Mouse (Mus musculus) cerebellum, postnatal 10 days (tissue): ENCODE data around the gene Atp5k.
A peak's percentile ranks its signal among the peaks of the same experiment; 100 is the strongest.

Source experiments
- DNase-seq, 2 experiments: peaks; one replicate each; pipeline ENCODE4 v3.0.0; 2021; ENCODE audit warnings: mixed read lengths in 2 of 2

The Atp5k gene

DNA sequence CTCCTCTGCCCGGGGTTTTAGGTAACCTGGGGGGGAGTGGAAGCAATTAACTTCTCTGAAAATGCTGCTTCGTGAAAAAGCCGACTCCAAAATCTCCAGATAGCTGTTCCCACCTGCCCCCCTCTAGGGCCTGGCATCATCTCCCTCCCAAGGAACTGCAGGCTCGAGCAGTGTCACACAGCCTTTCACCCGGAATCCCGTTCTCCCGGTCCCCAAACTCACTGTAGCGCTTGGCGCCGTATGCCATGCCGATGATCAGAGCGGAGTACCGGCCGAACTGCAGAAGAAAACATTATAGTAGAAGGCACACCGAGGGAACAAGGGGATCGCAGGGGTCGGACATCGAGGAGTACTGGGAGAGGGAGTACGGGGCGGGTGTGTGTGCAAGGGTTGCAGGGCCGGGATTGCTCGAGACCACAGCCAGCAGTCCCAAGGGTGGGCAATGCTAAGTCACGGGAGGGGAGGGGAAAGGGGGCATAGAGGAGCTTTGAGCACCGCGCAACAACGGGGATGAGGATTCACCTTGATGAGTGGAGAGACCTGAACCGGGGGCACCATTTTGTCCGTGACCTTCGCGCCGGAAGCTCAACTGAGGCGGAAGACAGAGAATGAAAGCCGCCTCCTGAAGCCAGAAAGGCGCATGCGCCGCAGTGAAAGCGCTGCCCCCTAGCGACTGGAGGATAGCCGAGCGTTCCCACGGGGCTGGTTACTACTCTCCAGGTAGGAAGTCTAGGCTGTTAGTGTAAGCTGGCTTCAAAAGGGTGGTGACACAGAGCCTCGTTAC lies at the start of gene Atp5k:
Gene Atp5k (minus strand): TSS at position 645 of the 784 bp plus-strand sequence.
- peak; percentile 96 to 98 for DNase-seq

DNA sequence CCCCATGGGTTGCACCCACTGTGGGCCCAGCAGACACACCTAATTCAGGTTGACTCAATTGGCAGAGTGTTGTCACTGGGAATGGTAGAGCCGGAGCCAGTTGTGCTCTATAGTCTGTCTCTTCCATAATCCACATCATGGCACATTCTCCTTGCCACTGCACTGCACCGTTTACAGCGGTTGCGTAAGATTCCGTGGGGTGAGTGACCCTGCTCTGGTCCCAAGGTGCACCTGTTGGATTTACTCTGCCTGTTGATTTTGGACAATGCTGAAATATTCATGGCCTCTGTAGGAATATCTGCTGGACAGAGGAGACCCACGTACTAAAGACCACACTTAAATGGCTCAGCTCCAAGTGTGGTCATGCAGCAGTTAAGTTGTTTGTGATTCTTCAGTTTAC lies 48.8 kb upstream of the Atp5k start:
- DNase-seq: no peak

DNA sequence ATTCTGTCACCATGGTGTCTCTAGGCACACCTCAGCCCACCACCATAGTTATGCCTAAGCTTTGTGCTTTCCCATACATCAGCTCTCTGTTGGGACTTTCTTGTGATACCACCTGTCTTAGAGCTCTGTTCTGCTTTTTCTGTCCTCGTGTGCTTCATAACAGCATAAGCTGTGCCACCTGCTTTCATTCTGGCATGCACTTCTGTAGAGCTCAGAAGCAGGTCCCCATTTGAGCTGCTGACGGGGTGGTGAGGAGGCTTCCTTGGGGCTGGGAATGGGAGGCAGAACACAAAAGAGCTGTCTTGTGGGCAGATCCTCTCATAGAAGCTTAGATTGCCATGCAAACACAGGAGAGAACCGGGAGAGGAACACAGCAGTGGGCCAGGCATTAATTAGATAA lies 41.7 kb upstream of the Atp5k start:
- no peak for DNase-seq

DNA sequence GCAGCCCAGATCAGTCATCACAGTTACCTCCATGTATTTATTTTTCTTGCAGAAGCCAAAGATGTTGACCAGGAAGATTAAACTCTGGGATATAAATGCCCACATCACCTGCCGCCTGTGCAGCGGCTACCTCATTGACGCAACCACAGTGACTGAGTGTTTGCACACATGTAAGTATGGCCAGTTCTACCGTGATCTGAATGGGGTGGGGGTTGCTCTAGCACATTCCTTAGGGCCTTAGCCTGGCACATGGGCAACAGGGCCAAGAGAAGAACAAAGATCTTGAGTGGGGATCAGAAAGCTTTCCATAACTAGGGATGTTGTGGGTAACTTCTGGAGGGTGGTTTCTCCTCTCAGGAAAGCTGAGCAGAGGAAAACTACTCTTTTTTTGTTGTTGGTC lies 39.5 kb upstream of the Atp5k start:
- DNase-seq: no peak

DNA sequence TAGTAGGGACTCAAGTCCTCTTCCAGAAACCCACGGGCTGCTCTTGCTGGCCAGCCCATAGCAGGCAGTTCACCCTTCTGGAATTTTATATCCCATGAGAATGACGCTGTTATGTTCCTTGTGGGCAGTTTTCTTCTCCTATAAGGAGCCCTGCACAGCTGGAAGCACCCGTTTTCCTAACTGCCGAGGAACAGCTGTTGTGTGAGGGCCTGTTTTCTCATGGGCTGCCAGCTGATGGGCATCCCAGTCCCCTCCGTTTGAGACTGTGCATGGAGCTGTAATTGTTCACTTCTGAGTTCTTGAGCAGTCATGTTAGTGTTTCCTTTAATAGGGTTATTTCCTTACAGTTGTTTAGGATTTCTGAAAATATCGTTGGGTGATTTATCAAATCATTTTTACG lies 35.4 kb upstream of the Atp5k start:
- DNase-seq: no peak

DNA sequence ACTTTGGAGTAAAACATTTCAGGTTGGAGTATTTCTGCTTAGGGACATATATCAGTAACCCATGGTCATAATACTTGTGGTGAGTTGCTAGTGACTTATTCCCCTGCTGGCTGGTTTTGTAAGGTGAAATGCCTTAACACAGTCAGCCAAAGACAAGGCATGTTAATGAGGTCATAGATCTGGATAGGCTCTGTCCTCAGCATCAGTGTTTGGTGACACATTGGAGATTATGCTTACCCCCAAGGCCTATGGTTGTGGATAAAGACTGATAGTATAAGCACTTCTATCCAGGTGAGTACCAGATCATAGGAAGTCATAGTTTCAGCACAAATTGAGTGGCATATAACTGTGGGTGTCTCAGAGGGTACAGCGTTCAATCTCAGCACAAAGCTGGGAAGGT lies 32.4 kb upstream of the Atp5k start:
- DNase-seq: no peak

DNA sequence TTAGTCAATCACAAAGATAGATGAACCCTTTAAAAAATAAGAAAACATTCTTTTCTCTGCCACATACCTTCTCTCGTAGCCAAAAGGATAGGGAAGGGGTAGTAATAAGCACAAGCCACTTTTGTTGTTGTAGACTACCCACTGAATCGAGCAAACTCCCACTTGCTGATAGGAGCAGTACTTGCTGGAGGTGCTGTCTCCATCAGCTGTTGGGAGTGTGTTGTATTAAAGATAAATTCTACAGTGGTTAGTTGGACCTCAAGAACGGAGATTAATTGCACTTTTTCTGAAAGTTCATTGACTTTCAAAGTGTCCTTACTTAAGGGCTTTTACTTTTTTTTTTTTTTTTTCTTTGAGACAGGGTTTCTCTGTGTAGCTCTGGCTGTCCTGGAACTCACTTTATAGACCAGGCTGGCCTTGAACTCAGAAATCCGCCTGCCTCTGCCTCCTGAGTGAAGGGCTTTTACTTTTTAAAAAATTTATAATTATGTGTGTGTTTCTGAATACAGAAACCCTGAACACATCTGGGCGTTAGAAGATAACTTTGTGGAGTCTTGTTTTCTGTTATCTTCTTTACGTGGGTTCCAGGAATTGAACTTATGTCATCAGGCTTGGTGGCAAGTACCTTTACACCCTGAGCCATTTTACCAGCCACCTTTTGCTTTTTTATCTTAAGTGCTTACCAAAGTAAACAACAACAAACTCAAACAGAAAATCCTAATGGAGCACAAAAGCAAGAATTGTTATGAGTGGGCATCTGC lies 31.1 kb upstream of the Atp5k start:
- no peak for DNase-seq

DNA sequence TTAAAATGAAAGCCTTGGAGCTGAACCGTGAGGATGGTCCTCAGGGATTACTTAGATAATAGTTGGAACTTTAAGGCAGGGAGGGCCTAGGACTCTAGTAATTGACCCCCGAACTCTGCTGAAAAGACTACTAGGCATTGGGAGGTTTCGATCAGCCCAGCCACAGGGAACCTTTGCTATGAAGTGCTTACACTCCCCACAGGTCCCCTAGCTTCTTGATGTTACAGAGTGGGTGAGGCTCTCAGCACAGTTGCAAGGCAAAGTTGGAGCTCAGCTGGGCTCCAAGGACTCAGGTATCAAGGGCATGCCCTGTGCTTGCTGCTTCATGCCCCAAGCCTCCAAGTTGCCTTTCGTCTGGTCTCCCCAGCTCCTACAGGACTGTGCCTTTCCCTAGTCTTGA lies 28.2 kb upstream of the Atp5k start:
- no peak for DNase-seq

DNA sequence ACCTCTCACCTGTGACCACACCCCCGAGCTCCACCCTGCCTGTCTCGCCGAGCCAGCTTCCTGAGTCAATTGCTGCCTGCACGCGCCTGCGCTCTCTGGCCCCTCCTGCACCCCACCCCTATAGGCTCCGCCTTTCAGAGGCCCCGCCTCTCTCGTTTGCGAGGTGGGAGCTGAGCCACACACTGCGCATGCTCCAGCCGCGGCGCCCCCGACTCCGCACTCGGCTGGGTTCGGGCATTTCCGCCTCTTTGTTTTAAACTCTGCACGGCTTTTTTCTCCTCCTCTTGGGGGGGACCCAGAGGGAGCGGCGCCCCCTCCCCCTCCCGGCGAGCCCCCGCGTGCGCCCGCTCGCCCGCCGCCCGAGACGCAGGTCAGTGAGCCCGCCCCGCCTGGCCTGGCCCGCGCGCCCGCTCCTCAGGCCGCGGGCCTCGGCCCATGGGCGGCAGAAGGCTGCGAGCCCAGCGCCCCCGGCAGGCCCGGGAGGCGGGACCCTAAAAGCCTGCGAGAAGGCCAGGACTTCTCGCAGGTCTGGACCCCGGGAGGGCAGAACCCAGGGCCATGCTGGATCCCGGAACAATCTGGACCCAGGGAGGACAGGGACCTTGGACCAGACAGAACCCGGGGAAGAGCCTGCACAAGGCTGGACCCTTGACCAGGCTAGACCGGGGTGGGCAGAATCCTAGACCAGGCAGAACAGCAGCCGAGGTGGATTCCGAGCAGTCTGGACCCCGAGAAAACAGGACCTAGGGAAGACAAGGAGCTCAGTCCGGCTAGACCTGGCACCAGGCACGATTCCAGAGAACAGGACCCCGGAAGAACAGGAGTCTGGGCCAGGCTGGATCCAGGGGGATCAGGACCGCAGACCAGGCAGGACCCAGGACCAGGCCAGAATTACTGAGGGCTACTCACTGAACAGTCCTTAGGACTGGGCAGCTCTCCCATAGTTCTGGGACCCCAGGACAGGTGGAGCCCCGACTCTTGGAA lies 27.1 kb upstream of the Atp5k start, which contains the start of gene Pcgf3:
Gene Pcgf3 (plus strand): TSS at position 151 of the 984 bp plus-strand sequence.
- DNase-seq: peak; percentile 99

DNA sequence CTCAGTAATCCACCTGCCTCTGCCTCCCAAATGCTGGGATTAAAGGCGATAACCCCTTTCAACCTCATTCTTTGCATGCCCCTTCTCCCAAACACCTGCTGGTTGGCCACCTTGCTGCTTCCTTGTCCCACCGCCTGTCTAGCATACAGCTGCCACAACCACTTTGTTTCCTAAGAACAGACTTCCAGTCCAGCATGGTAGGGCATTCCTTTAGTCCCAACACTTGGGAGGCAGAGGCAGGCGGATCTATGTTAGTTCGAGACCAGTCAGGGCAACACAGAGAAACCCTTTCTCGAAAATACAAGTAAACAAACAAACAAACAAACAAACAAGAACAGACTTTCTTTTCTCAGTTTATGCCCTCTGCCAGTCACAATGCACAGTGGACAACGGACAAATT lies 26.2 kb upstream of the Atp5k start:
- no peak for DNase-seq

DNA sequence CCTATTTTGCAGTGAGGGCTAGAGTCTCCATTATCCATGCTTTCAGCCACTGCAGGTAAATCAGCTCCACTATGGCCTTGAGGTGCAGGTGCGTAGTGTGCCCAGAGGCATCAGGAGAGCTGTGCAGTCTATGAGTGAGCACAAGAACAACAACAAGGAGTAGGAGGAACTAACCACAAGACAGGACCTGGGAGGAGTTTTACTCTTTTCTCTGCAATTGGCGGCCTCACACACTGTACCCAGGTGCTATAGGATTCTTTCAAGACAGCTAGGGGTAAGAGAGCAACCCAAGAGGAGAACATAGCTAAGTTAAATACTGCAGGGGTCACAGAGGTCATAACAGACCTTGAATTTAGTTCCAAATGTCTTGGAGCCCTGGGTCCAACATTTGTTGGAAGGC lies 24.5 kb upstream of the Atp5k start:
- DNase-seq: no peak

DNA sequence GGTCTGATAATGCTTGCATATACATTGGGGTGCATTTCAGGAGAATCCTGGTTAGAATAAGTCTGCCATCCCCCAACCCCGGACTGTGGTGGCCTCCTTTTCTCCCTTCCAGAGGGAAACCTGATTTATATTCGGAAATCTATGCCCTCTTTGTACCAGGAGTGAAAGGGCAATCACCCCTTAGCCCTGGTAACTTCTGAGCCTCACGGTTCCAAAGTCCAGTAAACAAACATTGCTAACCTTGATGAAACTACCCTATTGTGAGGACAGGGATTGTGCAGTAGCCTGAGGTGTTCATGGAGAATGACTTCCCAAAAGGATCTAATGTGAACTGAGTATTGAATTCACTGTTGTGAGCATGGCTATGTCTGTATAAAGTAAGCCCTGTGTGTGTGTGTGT lies 19.8 kb upstream of the Atp5k start:
- DNase-seq: no peak

DNA sequence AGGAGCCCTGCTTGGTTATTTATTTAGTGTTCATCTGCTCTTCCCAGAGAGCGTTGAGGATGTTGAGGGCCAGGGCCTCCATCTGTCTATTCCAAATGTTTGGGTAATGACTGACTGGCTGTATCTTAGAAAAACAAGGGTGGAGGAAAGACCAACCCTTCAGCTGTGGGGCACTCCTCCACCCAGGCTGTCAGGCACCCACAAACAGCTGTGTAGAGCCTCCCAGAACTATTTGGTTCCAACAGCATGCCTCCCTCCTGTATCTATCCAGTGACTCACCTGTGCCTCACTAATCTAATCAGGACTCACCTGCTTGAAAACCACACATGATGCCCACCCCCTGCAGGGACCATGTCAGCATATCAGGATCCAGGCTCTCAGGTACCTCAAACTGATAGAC lies 18.2 kb upstream of the Atp5k start:
- no peak for DNase-seq

DNA sequence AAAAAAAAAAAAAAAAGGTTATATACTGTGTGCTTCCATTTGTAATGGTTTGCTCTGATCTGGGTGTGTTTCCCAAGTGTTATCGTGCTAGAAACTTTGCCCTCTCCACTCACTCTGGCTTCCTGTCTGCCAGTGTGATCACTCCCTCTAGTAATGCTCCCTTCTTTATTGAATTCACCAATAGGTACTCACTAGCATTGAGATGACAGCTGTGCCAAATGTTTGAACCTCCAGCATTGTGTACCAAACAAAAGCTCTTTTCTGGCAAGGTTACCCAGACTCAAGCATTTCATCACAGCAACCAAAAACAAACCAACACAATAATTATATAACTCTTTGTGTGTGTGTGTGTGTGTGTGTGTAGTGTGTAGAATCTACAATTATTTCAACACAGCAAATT lies 17.4 kb upstream of the Atp5k start:
- no peak for DNase-seq

DNA sequence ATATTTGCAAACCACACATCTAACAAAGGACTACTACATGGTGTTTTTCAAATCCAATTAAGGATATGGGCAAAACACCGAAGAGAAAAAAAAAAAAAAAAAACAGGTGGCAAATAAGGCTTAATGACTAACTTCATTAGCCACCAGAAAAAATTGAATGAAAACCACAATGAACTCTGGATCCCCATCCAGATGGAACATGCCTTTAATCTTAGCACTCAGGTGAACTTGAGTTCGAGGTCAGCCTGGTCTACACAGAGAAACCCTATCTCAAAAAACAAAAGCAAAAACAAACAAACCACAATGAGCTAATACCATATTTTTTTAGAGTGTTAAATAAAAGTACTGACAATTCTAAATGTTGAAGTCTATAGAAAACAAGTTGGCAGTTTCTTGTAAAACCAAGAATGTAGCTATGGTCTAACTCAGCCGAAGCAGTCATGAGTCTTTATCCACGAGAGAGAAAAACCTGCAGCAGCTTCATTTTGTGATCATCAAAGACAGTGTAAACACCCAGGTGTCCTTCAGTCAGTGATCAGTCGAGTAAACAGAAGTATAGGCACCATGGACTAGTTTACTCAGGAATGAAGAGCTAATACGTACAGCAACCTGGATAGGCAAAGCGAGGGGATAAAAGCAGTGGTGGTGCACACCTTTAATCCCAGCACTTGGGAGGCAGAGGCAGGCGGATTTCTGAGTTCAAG lies 16.7 kb upstream of the Atp5k start:
- no peak for DNase-seq

DNA sequence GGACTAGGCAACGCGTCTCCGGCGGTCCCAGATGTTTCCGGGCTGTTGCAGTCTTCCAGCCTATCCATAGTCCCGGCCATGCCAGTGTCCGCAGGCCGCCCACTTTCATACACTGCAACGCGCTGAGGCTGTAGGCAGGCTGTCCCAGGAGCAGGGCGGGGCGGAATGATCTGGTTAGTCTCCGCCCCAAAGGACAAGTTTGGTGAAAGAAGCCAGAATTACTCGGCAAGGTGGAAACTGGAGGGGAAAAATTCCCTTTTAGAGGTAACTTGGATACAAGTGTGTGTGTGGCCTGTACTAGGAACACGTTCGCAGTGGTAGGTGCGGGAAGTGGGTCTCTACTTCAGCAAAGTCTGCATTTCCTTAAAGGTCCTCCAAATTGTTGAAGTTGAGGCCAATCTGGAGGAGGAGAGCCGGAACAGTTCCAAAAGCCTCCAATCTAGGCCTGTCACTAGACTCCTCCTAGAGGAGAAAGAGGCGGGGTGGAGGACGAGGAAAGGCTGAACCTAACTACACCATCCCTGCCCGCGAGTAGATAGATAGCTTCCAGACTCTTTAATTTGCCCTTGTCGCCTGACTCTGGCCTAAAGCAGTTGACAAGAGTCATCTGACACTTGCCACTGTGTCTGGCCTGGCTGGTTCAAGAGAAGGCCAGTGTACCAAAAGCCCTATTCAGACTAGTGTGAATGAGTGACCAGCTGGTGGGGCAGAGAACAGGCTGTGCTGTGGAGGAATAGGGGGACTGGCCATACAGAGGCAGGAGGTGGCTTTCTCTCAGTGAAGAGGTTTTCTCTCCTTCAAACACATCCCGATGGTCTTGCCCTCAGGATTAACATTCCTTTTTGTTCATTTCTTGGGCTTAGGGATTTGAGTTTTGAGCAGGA lies 14.8 kb upstream of the Atp5k start, which contains the start of gene Mfsd7a:
Gene Mfsd7a (minus strand): TSS at position 107 of the 884 bp plus-strand sequence.
- DNase-seq: peak in 1 of 2 experiments; percentile 32

DNA sequence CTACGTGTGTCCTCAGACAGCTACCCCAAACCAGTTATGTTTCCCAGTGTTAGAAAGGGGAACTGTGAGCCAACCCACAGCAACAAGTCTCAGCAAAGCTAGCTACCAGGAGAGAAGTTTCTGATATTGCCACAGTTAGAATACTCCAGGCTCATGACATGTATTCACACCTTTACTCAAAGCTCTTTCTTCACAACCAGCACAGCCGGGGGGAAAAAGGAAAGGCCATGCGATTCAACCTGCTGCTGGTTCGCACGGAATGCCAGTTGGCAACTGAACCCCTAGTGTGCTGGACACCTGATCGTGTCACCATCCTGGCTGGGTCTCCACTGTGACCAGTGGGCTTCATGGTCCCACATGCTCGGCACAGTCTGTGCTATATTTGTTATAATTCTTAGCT lies 13.6 kb upstream of the Atp5k start:
- DNase-seq: no peak

DNA sequence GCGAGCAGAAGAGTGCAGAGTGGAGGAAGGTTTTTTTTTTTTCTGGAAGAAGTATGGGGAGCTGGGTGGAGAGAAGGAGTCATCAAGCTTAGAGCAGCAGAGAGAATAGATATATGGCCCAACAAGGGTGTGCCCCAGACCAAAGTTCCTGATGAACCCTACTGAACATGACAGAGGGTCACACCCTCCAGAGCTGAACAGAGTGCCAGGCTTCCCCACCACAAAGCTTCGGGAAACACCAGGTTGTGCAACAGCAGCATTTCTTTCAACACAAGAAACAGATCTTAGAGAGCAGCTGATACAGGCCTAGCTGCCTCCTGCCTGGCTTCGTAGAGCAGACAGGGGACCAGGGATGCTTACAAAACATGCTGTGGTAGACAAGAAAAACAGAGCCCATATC lies 12.7 kb upstream of the Atp5k start:
- DNase-seq: no peak

DNA sequence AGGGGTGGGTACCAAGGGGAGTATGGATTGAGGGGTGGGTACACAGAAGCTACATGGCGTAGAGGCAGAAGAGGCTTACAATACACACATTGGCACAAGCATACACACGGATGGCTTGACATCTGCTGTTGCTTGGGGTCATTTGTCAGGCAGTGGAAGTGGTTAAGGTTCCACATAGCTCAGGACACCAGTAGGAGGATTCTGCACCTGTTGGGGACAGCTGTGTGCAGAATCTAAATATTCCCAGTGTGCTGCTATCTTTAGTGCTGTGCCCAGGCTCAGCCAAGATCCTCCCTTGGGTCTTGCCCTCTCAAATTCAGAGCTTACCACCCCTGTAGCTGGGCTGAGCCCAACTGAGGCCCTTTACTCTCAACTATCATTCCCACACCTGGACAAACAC lies 1.9 kb upstream of the Atp5k start:
- no peak for DNase-seq

DNA sequence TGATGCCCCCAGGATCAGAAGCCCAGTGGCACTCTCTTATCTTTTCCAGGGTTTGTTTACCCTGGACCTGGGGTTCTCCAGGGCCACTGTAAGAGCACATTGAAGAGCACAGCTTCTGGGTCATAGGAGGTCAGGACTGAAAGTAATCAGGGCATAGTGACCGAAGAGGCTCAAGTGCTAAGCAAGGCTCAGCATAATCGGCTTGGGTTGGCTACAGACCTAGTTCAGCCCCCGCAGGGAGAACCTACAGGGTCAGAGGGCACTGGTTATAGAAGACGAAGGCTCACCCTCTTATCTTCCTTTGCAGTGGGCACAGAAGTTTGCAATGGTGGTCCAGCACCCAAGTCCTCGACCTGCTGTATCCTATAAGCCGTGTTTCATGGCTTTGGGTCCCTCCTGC lies 3.1 kb downstream of the Atp5k start:
- no peak for DNase-seq

DNA sequence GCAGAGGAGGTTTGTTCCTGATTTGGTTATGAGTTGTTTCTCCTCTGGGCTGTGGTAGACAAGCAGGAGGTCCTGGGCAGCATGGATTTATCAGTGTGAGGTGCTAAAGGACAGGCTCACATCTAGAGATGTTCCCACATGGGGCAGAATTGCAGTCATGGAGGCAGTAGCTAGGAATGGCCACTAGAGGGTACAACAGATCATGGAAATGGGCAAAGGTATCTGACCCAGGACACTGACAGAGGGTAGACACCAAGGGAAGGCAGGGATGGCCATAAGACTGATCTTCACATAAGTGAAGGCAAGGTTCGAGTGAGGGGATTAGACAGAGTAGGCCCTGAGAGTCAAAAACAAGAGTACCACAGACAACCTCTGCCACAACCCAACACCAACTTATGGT lies 7.1 kb downstream of the Atp5k start:
- peak; percentile 79 to 83 for DNase-seq
